In genomic region chr2:161108085-161108927, GRCm38 (mm10) we compare ENCODE assay signal across 8 mouse cellular contexts. TPM values are rescaled to one million over a fixed set of nuclear protein-coding genes. Genes with fewer than 3 reads are reported as not detected.
DNase-seq lines count a peak whose midpoint lies in the region; ATAC-seq and TF ChIP-seq lines count a peak whose summit lies in the region.

No protein-coding gene starts in this region.

- intact Hi-C loops in left cerebral cortex, postnatal 25 days (cut with DNase I), result loop anchor here (2.0 to 5.0 kb wide), 2 partner anchors 66 to 68 kb away; no protein-coding TSS in a partner anchor

- TF ChIP-seq CTCF in brain, embryonic 14.5 days (IDR thresholded peaks at IDR 0.05; ENCODE audit: borderline replicate concordance, extremely low read depth, insufficient read depth, insufficient read length), result no peak

- no peaks in the 10 kb centered on the region for H3K36me3 ChIP-seq in hindbrain, embryonic 11.5 days (ENCODE audit: control insufficient read depth, insufficient read depth, low read length)
- peaks cover 6% of the 10 kb centered on the region for H3K36me3 ChIP-seq in megakaryocyte, embryonic 14.5 days (replicated peaks; ENCODE audit: low read length)

- under 1% methylated on average over 64 of the region's 77 CpGs for WGBS in hindbrain, embryonic 11.5 days

- peak; percentile 68 for DNase-seq in cerebellum, adult 11-12 months
- no peak for DNase-seq in cerebellum, adult 9-10 months
- DNase-seq in brain, embryonic 14.5 days (ENCODE audit: low read depth), result peak; percentile 60
- peak; percentile 70 for DNase-seq in hindbrain, embryonic 11.5 days (ENCODE audit: low spot score)
- peak; percentile 34 to 39 for DNase-seq in left cerebral cortex, postnatal 25 days (ENCODE audit: low spot score in 2 of 2)
- peak; percentile 60 to 68 for DNase-seq in spleen, postnatal 36 days (ENCODE audit: low spot score in 2 of 2)

- H3K4me3 ChIP-seq in hindbrain, embryonic 11.5 days (ENCODE audit: low read depth, low read length), result peak overlapping the region; percentile 87
- peak overlapping the region; percentile 94 for H3K4me3 ChIP-seq in megakaryocyte, embryonic 14.5 days (replicated peaks)

- no peaks in the 10 kb centered on the region for H3K4me1 ChIP-seq in hindbrain, embryonic 11.5 days (replicated peaks; ENCODE audit: control insufficient read depth, insufficient read depth, low read length)
- H3K4me1 ChIP-seq in megakaryocyte, embryonic 14.5 days, result peaks cover 48% of the 10 kb centered on the region

- H3K9me3 ChIP-seq in hindbrain, embryonic 11.5 days (ENCODE audit: control insufficient read depth, low read length), result no peaks in the 10 kb centered on the region
- peaks cover 4% of the 10 kb centered on the region for H3K9me3 ChIP-seq in megakaryocyte, embryonic 14.5 days

- H3K27ac ChIP-seq in hindbrain, embryonic 11.5 days (ENCODE audit: low read depth, low read length), result peak overlapping the region; percentile 96

- peak overlapping the region; percentile 66 for H3K9ac ChIP-seq in hindbrain, embryonic 11.5 days (ENCODE audit: low read depth, low read length)

- no peaks in the 10 kb centered on the region for H3K27me3 ChIP-seq in hindbrain, embryonic 11.5 days (ENCODE audit: control insufficient read depth, insufficient read depth, low read length)
- no peaks in the 10 kb centered on the region for H3K27me3 ChIP-seq in megakaryocyte, embryonic 14.5 days (replicated peaks)

- ATAC-seq in frontal cortex, adult (ENCODE audit: low TSS enrichment), result peak; percentile 20; the same call in 1 of the 2 replicates
- ATAC-seq in hindbrain, embryonic 11.5 days (ENCODE audit: low FRiP score), result peak; percentile 81

- TF ChIP-seq POLR2A in brain, embryonic 14.5 days (IDR thresholded peaks at IDR 0.05; ENCODE audit: borderline replicate concordance, extremely low read depth, insufficient read depth, insufficient read length, poor library complexity, severe bottlenecking), result no peak

- H3K4me2 ChIP-seq in hindbrain, embryonic 11.5 days (replicated peaks; ENCODE audit: low read depth, low read length), result peak overlapping the region; percentile 60

RNA-seq across cellular contexts. Expression of gene Chd6, which starts 0.6 kb away (rescaled TPM):
- 34.5 and 41.5 TPM in 2 replicates for polyA plus RNA-seq in brain, embryonic 14.5 days (2012; rRNA removed)
- polyA plus RNA-seq in hindbrain, embryonic 11.5 days (2014; fragmentation: Nextera tagmentation; extraction: Ambion mirVana), result 35.8 and 52.8 TPM in 2 replicates
- total RNA-seq in left cerebral cortex, postnatal 25 days (2021), result 10 to 100 TPM; 56.9 to 67.5 TPM
- polyA plus RNA-seq in megakaryocyte, embryonic 14.5 days (2012; ENCODE audit: insufficient read depth, low replicate concordance), result 0.36 and 5.4 TPM in 2 replicates
